Mouse (Mus musculus): Measurements from ENCODE around the gene Pakap.

The Pakap gene

GRCm38 (mm10) chr4:57625756-57626155 is 57.8 kb downstream of the Pakap start:
- no peak for DNase-seq (ENCODE audit: low spot score)

GRCm38 (mm10) chr4:57626921-57627320 is 58.9 kb downstream of the Pakap start:
- no peak for DNase-seq (ENCODE audit: low spot score)

DNA sequence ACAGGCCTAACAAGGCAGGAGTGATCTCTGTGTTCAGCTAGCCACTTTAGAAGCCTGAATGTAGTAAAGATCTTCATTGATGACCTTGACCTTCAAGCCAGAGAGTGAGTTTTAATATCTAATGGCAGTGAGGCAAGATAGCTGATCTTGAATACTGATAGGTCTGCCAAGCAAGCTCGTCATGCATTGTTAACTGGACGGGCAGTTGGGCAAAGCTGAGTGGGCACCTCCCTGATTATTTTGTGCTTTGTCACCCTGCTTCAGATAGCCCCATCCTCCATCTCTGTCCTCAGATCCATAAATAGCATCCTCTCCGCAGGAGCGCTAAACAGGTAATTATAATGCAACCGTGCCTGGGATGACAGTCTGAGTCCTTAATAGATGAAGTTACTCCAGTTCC is 64.4 kb downstream of the Pakap start:
- no peak for DNase-seq (ENCODE audit: low spot score)

DNA sequence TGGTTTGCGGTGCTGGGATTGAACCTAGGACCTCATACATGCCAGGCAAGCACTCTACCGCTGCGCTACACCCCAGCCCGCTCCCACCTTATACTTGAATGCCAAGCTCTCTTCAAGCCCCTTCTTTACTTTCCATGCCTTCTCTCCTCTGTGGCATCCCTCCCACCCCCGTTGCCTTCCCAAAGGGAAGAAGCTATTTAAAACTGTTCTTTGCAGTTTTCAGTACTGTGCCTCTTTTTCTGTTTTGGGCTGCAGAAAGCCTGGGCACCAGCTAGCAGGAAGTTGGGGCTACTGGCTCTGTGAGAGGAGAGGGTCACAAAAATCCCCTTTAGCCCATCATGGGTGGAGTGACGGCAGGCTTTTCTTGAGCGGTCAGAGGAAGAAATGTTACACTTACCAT is 65.1 kb downstream of the Pakap start:
- DNase-seq (ENCODE audit: low spot score): no peak

DNA sequence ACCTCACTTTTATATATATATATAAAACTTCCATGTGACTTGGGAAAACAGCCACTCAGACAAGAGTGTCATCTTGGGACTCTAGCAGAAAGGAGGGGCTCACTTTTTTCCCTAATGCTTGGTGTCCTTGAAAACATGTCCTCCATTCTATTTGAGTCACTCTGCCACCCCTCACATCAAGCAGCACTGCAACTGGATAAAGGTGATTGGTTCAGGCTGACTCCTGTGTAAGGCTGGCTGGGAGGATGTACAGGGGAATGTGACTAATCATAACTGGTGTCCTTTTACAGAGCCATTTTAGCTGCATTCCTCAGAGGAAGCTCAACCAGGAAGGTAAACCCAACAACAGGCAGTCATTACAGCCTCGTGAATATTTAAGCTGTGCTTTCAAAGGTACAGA is 67.0 kb downstream of the Pakap start:
- DNase-seq (ENCODE audit: low spot score): no peak

- DNase-seq (ENCODE audit: low spot score): no peak
These were observed 69.0 kb downstream of the Pakap start for GRCm38 (mm10) chr4:57636782-57637482.

DNA sequence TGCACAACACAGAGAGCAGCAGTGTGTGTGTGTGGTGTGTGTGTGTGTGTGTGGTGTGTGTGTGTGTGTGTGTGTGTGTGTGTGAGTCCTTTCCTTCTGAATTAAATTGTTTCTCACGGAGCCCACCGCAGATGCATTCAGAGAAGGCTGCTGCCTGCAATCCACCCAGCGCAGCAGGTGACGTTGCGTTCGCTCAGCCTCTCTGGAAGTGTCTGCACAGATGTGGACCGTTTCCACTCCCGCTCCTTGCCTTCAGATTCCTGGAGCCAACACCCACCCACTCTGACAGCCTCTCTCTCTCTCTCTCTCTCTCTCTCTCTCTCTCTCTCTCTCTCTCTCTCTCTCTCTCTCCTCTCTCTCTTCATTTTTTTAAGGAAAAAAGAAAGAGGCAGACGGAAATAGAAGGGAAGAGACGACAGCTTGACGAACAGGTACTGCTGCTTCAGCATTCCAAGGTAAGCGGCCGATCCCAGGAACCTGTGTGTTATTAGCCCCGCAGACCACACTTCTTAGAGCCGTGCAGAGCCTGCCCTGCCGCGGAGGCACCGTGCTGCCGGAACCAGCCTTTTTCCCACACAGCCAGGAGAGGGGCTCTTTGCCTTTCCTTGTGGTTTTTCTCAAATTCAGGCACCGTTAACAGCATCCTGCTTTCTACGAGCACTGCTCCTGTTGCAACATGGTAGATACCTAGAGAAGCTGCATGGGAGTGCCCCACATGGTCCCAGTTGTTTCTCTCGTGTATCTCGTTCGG is 69.8 kb downstream of the Pakap start:
- no peak for DNase-seq (ENCODE audit: low spot score)

GRCm38 (mm10) chr4:57638941-57639340 is 71.0 kb downstream of the Pakap start:
- no peak for DNase-seq (ENCODE audit: low spot score)

GRCm38 (mm10) chr4:57640222-57640621 is 72.2 kb downstream of the Pakap start:
- DNase-seq (ENCODE audit: low spot score): no peak

- DNase-seq (ENCODE audit: low spot score): no peak
These were observed 73.0 kb downstream of the Pakap start for GRCm38 (mm10) chr4:57640971-57641370.

DNA sequence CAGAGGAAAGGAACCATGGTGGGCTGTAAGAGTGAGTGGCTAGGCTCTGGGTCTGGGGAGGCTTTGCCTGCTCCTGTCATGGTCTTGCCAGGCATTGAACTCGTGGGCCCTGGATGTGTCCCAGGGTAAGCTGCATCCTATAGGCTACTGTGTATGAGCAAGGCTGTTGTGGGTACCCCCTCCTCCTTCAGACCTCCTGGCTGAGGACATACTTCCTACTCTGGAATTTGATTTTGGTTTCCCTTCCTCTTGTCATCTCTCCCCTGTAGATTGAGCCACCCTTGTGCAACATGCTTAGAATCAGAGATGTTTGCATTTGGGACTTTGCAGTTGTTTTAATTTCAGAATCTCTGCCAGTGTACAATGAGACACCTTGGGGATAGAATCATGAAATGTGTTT is 83.0 kb downstream of the Pakap start:
- no peak for DNase-seq (ENCODE audit: low spot score)

GRCm38 (mm10) chr4:57651547-57651946 is 83.6 kb downstream of the Pakap start:
- no peak for DNase-seq (ENCODE audit: low spot score)

- DNase-seq (ENCODE audit: low spot score): no peak
These were observed 84.4 kb downstream of the Pakap start for GRCm38 (mm10) chr4:57652185-57652904.

GRCm38 (mm10) chr4:57655966-57656365 is 88.0 kb downstream of the Pakap start:
- no peak for DNase-seq (ENCODE audit: low spot score)

GRCm38 (mm10) chr4:57656388-57656787 is 88.4 kb downstream of the Pakap start:
- no peak for DNase-seq (ENCODE audit: low spot score)

DNA sequence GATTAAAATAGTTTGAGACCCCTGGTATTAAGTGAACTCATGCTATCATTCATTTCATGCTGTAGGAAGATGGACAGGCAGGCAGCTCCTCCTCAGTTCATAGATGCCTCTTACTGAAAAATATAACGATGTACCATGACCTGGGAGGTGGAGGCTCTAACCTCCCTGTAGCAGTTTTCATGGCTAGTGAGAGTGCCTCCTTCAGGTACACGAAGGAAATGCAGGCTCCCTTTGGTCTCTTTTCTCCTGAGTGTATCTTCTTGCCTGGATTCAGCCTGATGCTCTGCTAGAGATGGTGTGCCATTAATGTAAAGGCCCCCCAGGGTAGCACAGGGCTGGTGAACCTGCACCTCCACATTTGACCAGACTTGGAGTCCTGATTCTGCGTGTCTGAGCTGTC is 88.9 kb downstream of the Pakap start:
- no peak for DNase-seq (ENCODE audit: low spot score)

GRCm38 (mm10) chr4:57660470-57660869 is 92.5 kb downstream of the Pakap start:
- no peak for DNase-seq (ENCODE audit: low spot score)

GRCm38 (mm10) chr4:57666101-57666500 is 98.1 kb downstream of the Pakap start:
- no peak for DNase-seq (ENCODE audit: low spot score)

DNA sequence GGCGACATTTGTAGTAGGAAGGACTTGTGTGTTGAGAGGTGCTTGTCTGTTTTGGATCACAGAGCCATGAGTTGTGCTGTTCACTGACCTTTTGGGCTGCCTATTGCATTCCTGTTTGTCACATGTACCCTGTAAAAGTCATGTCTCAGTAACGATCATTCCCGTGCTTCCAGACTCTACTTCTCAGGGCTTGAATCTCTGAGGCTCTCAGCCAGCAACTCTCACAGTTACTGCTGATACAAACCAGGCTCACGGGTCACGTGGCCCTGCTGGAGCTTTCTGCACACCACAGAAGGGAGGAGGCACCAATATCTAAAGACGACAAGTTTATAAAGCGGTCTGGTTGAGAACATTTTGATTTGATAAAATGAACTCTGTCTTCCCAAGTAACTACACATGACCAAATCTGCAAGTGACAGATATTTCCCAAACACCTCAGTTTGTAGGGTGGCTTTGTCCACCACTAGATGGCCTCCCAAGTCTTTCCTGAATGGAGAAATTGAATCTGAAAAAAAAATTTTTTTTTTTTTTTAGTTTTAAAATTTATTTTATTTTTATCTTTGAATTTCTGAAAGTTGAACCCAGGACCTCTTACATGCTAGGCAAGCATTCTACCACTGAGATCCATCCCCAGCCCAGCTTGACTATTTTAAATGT is 103.0 kb downstream of the Pakap start:
- no peak for DNase-seq (ENCODE audit: low spot score)

DNA sequence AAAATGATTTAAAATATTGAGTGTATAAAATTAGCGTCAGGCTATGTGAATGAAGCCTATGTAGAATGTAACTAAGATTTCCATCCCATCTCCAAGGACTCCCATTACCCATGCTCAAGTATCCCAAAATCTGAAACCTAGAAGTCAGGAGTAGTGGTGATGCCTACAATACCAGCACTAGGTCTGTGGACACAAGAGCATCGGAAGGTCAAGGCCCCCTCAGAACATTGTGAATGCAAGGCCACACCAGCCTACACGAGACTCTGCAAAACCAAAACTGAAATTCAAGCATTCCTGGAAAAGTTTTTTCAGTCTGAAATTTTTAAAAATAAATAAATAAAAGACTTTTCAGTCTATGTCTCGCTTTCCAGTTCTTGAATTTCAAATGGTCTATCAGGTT is 104.6 kb downstream of the Pakap start:
- no peak for DNase-seq (ENCODE audit: low spot score)

GRCm38 (mm10) chr4:57672996-57673906 is 105.3 kb downstream of the Pakap start:
- peak; percentile 59 for DNase-seq (ENCODE audit: low spot score)

Measured in c-Kit-positive CD71-positive TER-119-positive erythroid progenitor cells, embryonic 14.5 days (primary cell).